Mouse (Mus musculus): ENCODE data around the gene Grm3. TPM values are rescaled to one million over a fixed set of nuclear protein-coding genes. Genes with fewer than 3 reads are reported as not detected.

Grm3 gene
- polyA plus RNA-seq, 1 experiment = not detected

- H3ac ChIP-seq (ENCODE audit: control insufficient read depth, insufficient read length) = no peak overlapping the region
- no peak overlapping the region for H3K4me3 ChIP-seq
- TF ChIP-seq SRF (IDR thresholded peaks at IDR 0.05; ENCODE audit: control insufficient read depth, insufficient read length, low read depth) = no peak
- no peak for TF ChIP-seq USF1 (IDR thresholded peaks at IDR 0.05; ENCODE audit: low read depth)
- no peak for TF ChIP-seq MAX (IDR thresholded peaks at IDR 0.05; ENCODE audit: low read depth)
- no peak for TF ChIP-seq CEBPB (IDR thresholded peaks at IDR 0.05; ENCODE audit: insufficient read depth, poor library complexity, severe bottlenecking)
- TF ChIP-seq TCF3 (IDR thresholded peaks at IDR 0.05; ENCODE audit: insufficient read length, low read depth) = no peak
- no peak for TF ChIP-seq TCF12 (IDR thresholded peaks at IDR 0.05; ENCODE audit: insufficient read depth, poor library complexity, severe bottlenecking)
- TF ChIP-seq REST (IDR thresholded peaks at IDR 0.05; ENCODE audit: insufficient read depth, insufficient read length) = no peak
Measured at GRCm38 (mm10) chr5:9683204-9683603, 41.8 kb downstream of the Grm3 start.

GRCm38 (mm10) chr5:9669002-9669401 lies 56.0 kb downstream of the Grm3 start:
- Histone ChIP-seq H3K4me3 (no peak overlapping the region), H3K36me3 (ENCODE audit: control insufficient read depth, insufficient read depth) (no peaks in the 10 kb centered on the region)
- no peak for TF ChIP-seq MYOD1 (IDR thresholded peaks at IDR 0.05; ENCODE audit: control insufficient read depth in 1 of 3, insufficient read length in 2 of 3, low read depth in 2 of 3)
- TF ChIP-seq SRF (IDR thresholded peaks at IDR 0.05; ENCODE audit: control insufficient read depth, insufficient read length, low read depth) = no peak
- no peak for TF ChIP-seq E2F4 (IDR thresholded peaks at IDR 0.05; ENCODE audit: insufficient read depth)
- no peak for TF ChIP-seq REST (IDR thresholded peaks at IDR 0.05; ENCODE audit: insufficient read depth, insufficient read length)
- TF ChIP-seq CEBPB (IDR thresholded peaks at IDR 0.05; ENCODE audit: insufficient read depth, poor library complexity, severe bottlenecking) = no peak
- no peak for TF ChIP-seq TCF12 (IDR thresholded peaks at IDR 0.05; ENCODE audit: insufficient read depth, poor library complexity, severe bottlenecking)
- TF ChIP-seq POLR2A (IDR thresholded peaks at IDR 0.05; ENCODE audit: insufficient read length, low read depth) = no peak
- TF ChIP-seq USF1 (IDR thresholded peaks at IDR 0.05; ENCODE audit: low read depth) = no peak
- TF ChIP-seq MAX (IDR thresholded peaks at IDR 0.05; ENCODE audit: low read depth) = no peak
- no peak for TF ChIP-seq TCF3 (IDR thresholded peaks at IDR 0.05; ENCODE audit: insufficient read length, low read depth)
- TF ChIP-seq MYOG (IDR thresholded peaks at IDR 0.05; ENCODE audit: control insufficient read depth in 1 of 3, insufficient read depth in 1 of 3, insufficient read length in 2 of 3, low read depth in 2 of 3) = no peak
- TF ChIP-seq POLR2AphosphoS2 (IDR thresholded peaks at IDR 0.05; ENCODE audit: insufficient read length, low read depth) = no peak

More at GRCm38 (mm10) chr5:9683204-9683603, 41.8 kb downstream of the Grm3 start:
- H3K4me2 ChIP-seq (ENCODE audit: low read depth) = no peak overlapping the region
- no peaks in the 10 kb centered on the region for H3K79me2 ChIP-seq (ENCODE audit: control insufficient read depth, insufficient read depth)
- H3K36me3 ChIP-seq (ENCODE audit: control insufficient read depth, insufficient read depth) = no peaks in the 10 kb centered on the region
- H3K27me3 ChIP-seq (ENCODE audit: control insufficient read depth, insufficient read depth, insufficient read length) = no peaks in the 10 kb centered on the region

GRCm38 (mm10) chr5:9663416-9663815 lies 61.6 kb downstream of the Grm3 start:
- H3K4me2 ChIP-seq (ENCODE audit: low read depth) = no peak overlapping the region
- no peak overlapping the region for H3ac ChIP-seq (ENCODE audit: control insufficient read depth, insufficient read length)
- no peak for TF ChIP-seq USF1 (IDR thresholded peaks at IDR 0.05; ENCODE audit: low read depth)
- no peak for TF ChIP-seq TCF3 (IDR thresholded peaks at IDR 0.05; ENCODE audit: insufficient read length, low read depth)
- no peak for TF ChIP-seq REST (IDR thresholded peaks at IDR 0.05; ENCODE audit: insufficient read depth, insufficient read length)
- no peak for TF ChIP-seq TCF12 (IDR thresholded peaks at IDR 0.05; ENCODE audit: insufficient read depth, poor library complexity, severe bottlenecking)
- TF ChIP-seq MYOD1 (IDR thresholded peaks at IDR 0.05; ENCODE audit: control insufficient read depth in 1 of 3, insufficient read length in 2 of 3, low read depth in 2 of 3) = no peak
- TF ChIP-seq CEBPB (IDR thresholded peaks at IDR 0.05; ENCODE audit: insufficient read depth, poor library complexity, severe bottlenecking) = no peak
- TF ChIP-seq POLR2AphosphoS2 (IDR thresholded peaks at IDR 0.05; ENCODE audit: insufficient read length, low read depth) = no peak
- TF ChIP-seq SRF (IDR thresholded peaks at IDR 0.05; ENCODE audit: control insufficient read depth, insufficient read length, low read depth) = no peak
- no peak for TF ChIP-seq E2F4 (IDR thresholded peaks at IDR 0.05; ENCODE audit: insufficient read depth)
- TF ChIP-seq POLR2A (IDR thresholded peaks at IDR 0.05; ENCODE audit: insufficient read length, low read depth) = no peak
- no peak for TF ChIP-seq MAX (IDR thresholded peaks at IDR 0.05; ENCODE audit: low read depth)
- TF ChIP-seq MYOG (IDR thresholded peaks at IDR 0.05; ENCODE audit: control insufficient read depth in 1 of 3, insufficient read depth in 1 of 3, insufficient read length in 2 of 3, low read depth in 2 of 3) = no peak
- H3K36me3 ChIP-seq (ENCODE audit: control insufficient read depth, insufficient read depth) = no peaks in the 10 kb centered on the region
- H3K79me2 ChIP-seq (ENCODE audit: control insufficient read depth, insufficient read depth) = no peaks in the 10 kb centered on the region
- no peak overlapping the region for H3K4me3 ChIP-seq
- no peaks in the 10 kb centered on the region for H3K27me3 ChIP-seq (ENCODE audit: control insufficient read depth, insufficient read depth, insufficient read length)

More at GRCm38 (mm10) chr5:9669002-9669401, 56.0 kb downstream of the Grm3 start:
- Histone ChIP-seq H3ac (ENCODE audit: control insufficient read depth, insufficient read length) (no peak overlapping the region), H3K4me2 (ENCODE audit: low read depth) (no peak overlapping the region), H3K79me2 (ENCODE audit: control insufficient read depth, insufficient read depth) (no peaks in the 10 kb centered on the region), H3K27me3 (ENCODE audit: control insufficient read depth, insufficient read depth, insufficient read length) (no peaks in the 10 kb centered on the region)

- Histone ChIP-seq H3K4me3 (no peak overlapping the region), H3ac (ENCODE audit: control insufficient read depth, insufficient read length) (no peak overlapping the region), H3K79me2 (ENCODE audit: control insufficient read depth, insufficient read depth) (no peaks in the 10 kb centered on the region), H3K4me2 (ENCODE audit: low read depth) (no peak overlapping the region), H3K36me3 (ENCODE audit: control insufficient read depth, insufficient read depth) (no peaks in the 10 kb centered on the region), H3K27me3 (ENCODE audit: control insufficient read depth, insufficient read depth, insufficient read length) (no peaks in the 10 kb centered on the region)
- TF ChIP-seq TCF12 (IDR thresholded peaks at IDR 0.05; ENCODE audit: insufficient read depth, poor library complexity, severe bottlenecking) (no peak), E2F4 (IDR thresholded peaks at IDR 0.05; ENCODE audit: insufficient read depth) (no peak), POLR2A (IDR thresholded peaks at IDR 0.05; ENCODE audit: insufficient read length, low read depth) (no peak), SRF (IDR thresholded peaks at IDR 0.05; ENCODE audit: control insufficient read depth, insufficient read length, low read depth) (no peak), MAX (IDR thresholded peaks at IDR 0.05; ENCODE audit: low read depth) (no peak), MYOG (IDR thresholded peaks at IDR 0.05; ENCODE audit: control insufficient read depth in 1 of 3, insufficient read depth in 1 of 3, insufficient read length in 2 of 3, low read depth in 2 of 3) (no peak), TCF3 (IDR thresholded peaks at IDR 0.05; ENCODE audit: insufficient read length, low read depth) (no peak), POLR2AphosphoS2 (IDR thresholded peaks at IDR 0.05; ENCODE audit: insufficient read length, low read depth) (no peak), USF1 (IDR thresholded peaks at IDR 0.05; ENCODE audit: low read depth) (no peak), MYOD1 (IDR thresholded peaks at IDR 0.05; ENCODE audit: control insufficient read depth in 1 of 3, insufficient read length in 2 of 3, low read depth in 2 of 3) (no peak)
Measured at GRCm38 (mm10) chr5:9661870-9662589, 62.9 kb downstream of the Grm3 start.
